Mouse (Mus musculus) monocyte, adult 59 days (primary cell): ENCODE measurements around the gene Jak2. TPM values are rescaled to one million over a fixed set of nuclear protein-coding genes. Genes with fewer than 3 reads are reported as not detected.

Experiments
- total RNA-seq, 2 experiments: library from RNA; stranded (reverse); gene quantifications; one replicate each; pipeline ENCODE4 v1.2.4; 2023

Gene Jak2
- total RNA-seq = 10 to 100 TPM; 66.5 to 78.9 TPM

GRCm38 (mm10) chr19:29251191-29251957, at the start of gene Jak2:
Gene Jak2, plus strand, starts transcription at chr19:29251828.

GRCm38 (mm10) chr19:29325053-29325851, 73.6 kb downstream of the Jak2 start, which contains the start of gene Insl6:
Gene Insl6, minus strand, starts transcription at chr19:29325356.

GRCm38 (mm10) chr19:29334068-29334745, 82.6 kb downstream of the Jak2 start, which contains the start of gene Rln1:
Gene Rln1, minus strand, starts transcription at chr19:29334670.

Other genes with a start within 250 kb of the Jak2 start
- gene Ak3, start 203.9 kb upstream of the Jak2 start, total RNA-seq = 10 to 100 TPM; 21.3 to 26.0 TPM
- gene Rcl1, start 150.5 kb upstream of the Jak2 start, total RNA-seq = 10 to 100 TPM in 1 of 2 experiments, 1 to 10 TPM in 1; 9.2 to 11.5 TPM
- 1 to 10 TPM; 1.3 to 2.2 TPM for gene Insl6, start 73.5 kb downstream of the Jak2 start, total RNA-seq
- not detected for gene Rln1, start 82.8 kb downstream of the Jak2 start, total RNA-seq
- 10 to 100 TPM; 68.6 to 78.6 TPM for gene Plgrkt, start 115.6 kb downstream of the Jak2 start, total RNA-seq
- gene Cd274, start 115.6 kb downstream of the Jak2 start, total RNA-seq = 10 to 100 TPM; 43.3 to 46.0 TPM
- 10 to 100 TPM in 1 of 2 experiments, 1 to 10 TPM in 1; 8.6 to 11.3 TPM for gene Pdcd1lg2, start 159.1 kb downstream of the Jak2 start, total RNA-seq